Mouse (Mus musculus): ENCODE measurements around the gene Rab3gap1.
A peak's percentile ranks its signal among the peaks of the same experiment; 100 is the strongest.

Rab3gap1 gene

DNA sequence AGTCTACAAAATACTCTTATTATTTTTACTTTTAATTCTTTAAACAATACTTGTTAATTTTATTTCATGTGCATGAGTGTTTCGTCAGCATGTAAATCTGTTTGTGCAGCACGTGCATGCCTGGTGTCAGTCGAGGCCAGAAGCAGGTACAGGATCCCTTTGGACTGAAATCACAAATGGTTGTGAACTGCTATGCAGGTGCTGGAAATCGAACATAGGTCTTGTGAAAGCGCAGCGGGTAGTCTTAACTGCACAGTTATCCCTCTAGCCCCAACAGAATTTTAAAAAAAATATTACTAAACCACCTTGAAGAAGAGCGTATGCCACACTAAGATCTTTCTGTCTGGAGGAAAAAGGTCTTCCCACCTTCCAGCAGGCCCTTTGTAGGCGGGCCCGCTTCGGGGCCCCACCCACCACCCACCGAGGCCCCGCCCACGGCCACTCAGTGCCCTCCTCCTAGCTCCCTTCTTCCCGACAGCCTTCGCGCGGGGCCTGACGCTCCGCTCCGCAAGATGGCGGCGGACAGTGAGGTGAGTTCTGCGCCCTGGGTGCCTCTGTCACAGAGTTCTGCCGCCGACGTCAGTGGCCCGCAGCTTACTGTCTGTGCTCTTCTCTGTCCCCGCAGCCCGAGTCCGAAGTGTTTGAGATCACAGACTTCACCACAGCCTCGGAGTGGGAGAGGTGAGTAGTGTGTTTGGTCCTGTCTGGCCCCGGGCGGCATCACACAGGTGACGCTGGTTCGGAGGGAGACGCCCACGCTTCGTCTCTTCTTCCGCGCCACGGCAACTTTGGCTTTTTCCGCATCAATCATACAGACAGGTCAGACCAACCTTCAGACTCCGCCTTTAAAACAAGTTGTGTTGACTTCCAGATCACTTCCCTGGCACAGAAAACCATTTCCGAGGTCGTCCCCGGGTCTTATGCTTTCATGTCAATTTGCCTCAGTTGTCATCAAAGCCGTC is at the start of gene Rab3gap1:
TSS of gene Rab3gap1 (plus strand) at position 474 of the 962 bp plus-strand sequence.
- peak; percentile 78 to 82 for DNase-seq (ENCODE audit: low spot score in 2 of 2)

DNA sequence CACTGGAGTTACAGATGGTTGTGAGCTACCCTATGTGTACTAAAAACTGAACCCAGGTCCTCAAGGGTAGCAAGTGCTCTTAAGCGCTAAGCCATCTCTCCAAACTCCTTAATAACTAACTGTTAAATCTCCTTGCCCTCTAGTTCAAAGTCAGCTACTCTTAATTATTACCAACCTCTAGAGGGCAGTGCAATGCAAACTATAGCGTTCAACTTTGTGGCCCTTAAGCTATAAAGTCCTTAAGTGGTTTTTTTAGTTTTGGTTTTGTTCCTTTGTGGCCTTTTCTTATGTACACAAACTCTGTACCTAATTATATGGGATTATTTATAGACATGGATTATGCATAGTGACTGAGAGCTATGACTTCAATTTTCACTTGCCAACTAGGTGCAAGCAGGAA is 41.2 kb upstream of the Rab3gap1 start:
- no peak for DNase-seq (ENCODE audit: low spot score in 2 of 2)

DNA sequence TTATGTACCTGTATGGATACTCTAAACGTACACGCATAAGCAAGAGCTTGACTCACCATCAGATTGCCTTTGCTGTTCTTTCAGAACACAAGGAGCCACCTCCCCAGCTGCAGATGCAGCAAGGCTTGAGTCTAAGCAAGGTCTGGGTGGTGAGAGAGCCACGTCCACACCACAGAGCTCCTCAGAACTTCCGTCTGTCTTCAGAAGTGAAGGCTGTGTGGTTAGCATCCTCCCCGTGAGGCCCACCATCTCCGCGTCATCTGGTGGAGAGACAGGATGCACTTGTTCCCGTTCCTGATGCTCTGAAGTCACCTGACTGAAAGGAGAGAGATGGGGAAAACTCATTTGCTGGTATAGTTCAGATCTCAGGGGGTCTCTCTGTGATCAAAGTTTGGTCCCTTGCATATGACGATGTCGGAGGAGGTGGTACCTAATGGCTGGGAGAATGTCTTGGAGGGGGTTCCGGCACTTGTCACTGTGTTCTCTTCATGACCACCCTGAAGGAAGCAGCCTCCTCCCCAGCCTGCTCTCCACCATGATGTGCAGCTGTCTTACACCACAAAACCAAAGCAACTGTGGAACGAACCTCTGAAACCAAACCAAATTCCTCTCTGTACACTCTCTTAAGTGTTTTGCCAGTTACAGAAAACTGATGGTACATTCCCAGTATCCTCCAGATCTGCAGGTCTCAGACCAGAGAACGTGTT is 38.2 kb upstream of the Rab3gap1 start:
- DNase-seq (ENCODE audit: low spot score in 2 of 2), result no peak

- DNase-seq (ENCODE audit: low spot score in 2 of 2), result no peak
Measured at GRCm38 (mm10) chr1:127833714-127834113, 34.9 kb upstream of the Rab3gap1 start.

DNA sequence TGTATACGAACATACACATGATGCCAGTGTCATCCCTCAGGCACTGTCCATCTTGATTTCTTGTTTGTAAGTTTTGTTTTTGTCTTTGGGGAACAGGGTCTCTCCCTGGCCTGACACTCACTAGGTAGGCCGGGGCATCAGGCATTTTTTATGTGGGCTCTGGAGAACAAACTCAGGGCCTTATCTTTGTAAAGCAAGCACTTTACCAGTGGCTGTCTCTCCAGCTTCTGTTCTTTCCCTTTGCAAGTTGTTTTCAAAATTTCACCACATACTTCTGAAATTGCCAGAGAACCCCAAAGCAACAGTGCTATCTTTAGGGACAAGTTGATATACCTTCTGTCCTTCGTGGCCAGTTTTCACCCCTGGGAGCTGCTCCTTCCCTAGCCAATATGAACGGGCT is 34.4 kb upstream of the Rab3gap1 start:
- DNase-seq (ENCODE audit: low spot score in 2 of 2), result no peak

DNA sequence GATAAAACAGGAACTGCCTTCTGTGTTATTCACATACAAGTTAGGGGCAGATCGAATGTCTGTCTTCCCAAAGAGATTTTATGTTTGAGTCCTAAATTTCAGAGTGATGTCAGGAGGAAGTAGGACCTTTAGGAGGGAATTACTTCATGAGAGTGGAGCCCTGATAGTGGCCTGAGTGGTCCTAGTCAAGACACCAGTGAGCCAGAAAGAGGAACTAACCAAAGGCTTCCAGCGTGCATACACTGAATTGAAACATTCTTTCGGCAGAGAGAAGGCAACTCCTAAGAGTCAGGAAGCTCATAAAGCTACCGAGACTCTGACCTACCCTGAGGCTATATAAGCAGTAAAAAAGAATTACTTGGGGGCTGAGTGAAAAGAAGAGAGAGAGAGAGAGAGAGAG is 32.0 kb upstream of the Rab3gap1 start:
- no peak for DNase-seq (ENCODE audit: low spot score in 2 of 2)

DNA sequence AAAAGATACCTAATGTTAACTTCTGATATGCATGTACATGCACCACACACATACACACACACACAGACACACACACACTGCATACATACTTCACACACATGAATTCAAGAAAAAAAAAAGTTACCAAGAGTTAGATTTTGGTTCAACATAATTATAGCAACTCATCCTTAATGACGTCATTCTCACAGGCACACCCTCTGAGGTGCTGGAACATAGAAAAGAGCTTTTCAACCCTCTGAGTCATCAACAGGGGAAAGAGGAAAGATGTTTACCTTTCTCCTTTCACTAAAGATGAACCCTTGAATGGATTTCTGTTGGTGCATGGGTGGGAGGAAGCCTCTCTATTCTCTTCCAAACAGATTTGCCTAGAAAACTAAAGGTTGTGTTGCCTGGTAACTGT is 30.0 kb upstream of the Rab3gap1 start:
- no peak for DNase-seq (ENCODE audit: low spot score in 2 of 2)

DNA sequence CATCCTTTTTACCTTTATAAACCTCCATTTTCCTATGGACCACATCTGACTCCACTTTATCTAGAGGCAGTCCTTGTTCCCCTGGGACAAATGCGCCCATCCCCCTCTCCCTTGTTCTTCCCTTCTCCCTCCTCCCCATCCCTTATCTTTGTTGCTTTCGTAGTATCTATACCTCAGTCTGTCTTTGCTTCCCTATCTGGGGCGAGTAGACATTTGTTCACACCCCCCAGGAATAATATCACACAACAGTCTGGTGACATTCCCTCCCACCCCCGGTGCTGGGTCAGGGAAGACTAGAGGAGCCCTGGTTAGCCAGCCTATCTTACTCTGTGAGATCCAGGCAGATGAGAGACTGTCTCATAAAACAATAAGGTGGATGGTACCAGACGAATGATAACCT is 23.1 kb upstream of the Rab3gap1 start:
- DNase-seq (ENCODE audit: low spot score in 2 of 2), result no peak

- no peak for DNase-seq (ENCODE audit: low spot score in 2 of 2)
Measured at GRCm38 (mm10) chr1:127850075-127850610, 18.4 kb upstream of the Rab3gap1 start.

- peak in 1 of 2 experiments; percentile 9 for DNase-seq (ENCODE audit: low spot score in 2 of 2)
Measured at GRCm38 (mm10) chr1:127854486-127855222, 13.9 kb upstream of the Rab3gap1 start, which contains the start of gene Map3k19. TSS of gene Map3k19 (minus strand) at chr1:127855031.

DNA sequence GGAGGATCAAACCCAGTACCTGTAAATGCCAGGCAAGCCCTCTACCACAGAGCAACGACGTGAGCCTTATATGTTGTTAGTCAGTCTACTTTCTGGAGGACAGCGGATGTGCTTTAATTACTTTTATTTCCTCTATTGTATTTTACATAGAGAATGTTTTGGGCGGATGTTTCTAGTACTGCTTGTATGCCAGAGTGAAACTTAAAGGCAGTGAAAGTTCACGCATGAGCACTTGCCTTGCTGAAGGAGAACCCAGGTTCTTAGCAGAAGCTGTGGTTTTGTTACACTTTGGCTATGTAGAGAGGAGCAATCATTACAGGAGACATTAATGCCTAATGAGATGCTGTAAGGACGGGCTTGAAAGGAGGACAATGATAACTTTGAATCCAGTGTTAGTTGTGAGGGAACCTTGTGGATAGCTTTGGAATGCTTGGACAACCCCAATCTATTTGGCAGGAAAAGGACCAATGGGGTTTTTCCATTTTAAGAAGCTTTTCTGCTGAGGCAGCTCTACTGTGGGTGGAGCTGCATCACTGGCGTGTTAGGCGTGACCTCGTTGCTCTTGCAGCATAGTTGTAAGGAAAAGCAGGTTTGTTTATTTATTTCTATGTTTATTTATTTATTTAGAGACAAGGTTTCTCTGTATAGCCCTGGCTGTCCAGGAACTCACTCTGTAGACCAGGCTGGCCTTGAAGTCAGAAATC is 9.5 kb upstream of the Rab3gap1 start:
- no peak for DNase-seq (ENCODE audit: low spot score in 2 of 2)

- DNase-seq (ENCODE audit: low spot score in 2 of 2), result no peak
Measured at GRCm38 (mm10) chr1:127859799-127860400, 8.7 kb upstream of the Rab3gap1 start.

- no peak for DNase-seq (ENCODE audit: low spot score in 2 of 2)
Measured at GRCm38 (mm10) chr1:127860492-127860891, 8.1 kb upstream of the Rab3gap1 start.

DNA sequence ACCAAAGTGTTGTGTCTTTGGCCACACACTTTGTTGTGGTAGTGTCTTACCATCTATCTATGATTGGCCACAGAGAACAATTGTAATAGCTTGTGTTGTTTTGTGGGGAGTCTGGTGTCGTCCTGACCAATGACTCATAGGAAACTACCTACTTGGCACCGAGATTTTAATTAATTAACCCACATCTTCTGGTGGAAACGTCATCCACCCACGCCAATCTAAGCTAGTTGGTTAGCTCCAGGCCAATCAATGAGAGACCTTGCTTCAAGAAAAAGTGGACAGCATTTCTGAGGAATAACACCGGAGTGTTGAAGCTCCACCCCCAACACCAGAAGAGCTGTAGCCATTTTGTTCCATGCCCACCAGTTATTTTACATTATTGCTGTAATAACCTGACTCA is 6.7 kb upstream of the Rab3gap1 start:
- no peak for DNase-seq (ENCODE audit: low spot score in 2 of 2)

DNA sequence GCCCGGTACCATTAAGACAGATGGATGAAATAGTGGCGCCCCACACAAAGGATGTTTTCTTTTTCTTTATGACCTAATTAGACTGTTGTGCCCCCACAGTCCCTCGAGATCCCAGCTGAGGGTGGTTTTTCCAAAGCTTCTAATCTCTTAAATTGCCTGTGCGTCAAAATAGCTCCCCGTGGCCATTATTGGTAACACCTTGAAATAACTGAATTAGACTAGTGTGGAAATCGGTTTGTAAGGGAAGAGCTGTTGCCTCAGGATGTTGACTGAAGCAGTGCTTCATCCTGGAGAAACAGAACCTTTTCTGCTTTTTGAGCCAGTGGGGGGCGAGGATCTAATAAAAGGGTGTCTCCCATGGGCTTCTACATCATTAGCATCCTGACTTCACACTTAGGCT is 4.8 kb upstream of the Rab3gap1 start:
- DNase-seq (ENCODE audit: low spot score in 2 of 2), result no peak

DNA sequence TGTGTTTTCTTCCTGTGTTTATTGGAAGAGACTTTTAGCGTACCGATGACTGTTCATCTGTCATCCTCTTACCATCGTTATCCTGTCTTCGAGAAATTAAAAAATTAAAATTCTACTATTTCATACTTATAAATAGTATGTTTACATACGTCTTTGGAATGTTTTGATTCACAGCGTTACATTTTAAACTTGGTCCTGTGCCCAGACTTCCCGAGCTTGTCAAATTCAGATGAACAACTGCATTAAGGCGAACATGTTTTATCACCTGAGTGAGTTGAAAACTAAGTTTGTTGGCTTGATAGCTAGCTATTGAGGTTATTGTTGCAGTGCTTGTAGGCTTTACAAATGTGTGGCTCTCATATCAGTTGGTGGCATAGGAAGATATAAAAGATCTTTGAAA is 703 bp downstream of the Rab3gap1 start:
- DNase-seq (ENCODE audit: low spot score in 2 of 2), result no peak

DNA sequence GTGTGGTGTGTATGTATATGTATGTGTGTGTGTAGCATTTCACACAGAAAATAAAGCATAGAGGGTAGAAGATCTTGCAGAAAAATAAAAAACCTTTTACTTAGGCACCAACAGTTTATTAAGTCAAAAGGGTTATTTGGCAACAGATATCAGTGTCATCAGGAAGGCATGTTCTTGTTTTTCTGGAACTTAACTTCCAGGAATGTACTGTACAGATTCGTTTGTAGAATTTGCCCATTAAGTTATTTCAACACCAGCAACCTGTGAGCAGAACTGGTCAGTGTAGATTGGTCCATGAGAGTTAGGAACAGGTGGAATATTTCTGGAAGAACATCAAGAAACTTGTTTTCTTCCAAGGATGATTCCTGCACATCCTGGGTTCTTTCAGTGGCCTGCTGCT is 30.8 kb downstream of the Rab3gap1 start:
- no peak for DNase-seq (ENCODE audit: low spot score in 2 of 2)

GRCm38 (mm10) chr1:127904774-127905385 is 36.3 kb downstream of the Rab3gap1 start:
- no peak for DNase-seq (ENCODE audit: low spot score in 2 of 2)

- no peak for DNase-seq (ENCODE audit: low spot score in 2 of 2)
Measured at GRCm38 (mm10) chr1:127913116-127913515, 44.5 kb downstream of the Rab3gap1 start.

- no peak for DNase-seq (ENCODE audit: low spot score in 2 of 2)
Measured at GRCm38 (mm10) chr1:127915316-127915715, 46.7 kb downstream of the Rab3gap1 start.
